Mouse (Mus musculus) forebrain, embryonic 11.5 days (tissue): ENCODE data around the gene Tenm2. TPM values are rescaled to one million over a fixed set of nuclear protein-coding genes. Genes with fewer than 3 reads are reported as not detected.

Experiments
- ATAC-seq: fragments of 200-750 bp; cut with Nextera tagmentation; replicated peaks from 2 replicates; pipeline ENCODE4 v1.8.0; 2017; ENCODE audit warnings: moderate TSS enrichment; ENCODE audit not compliant: low FRiP score
- DNase-seq: peaks from one replicate; pipeline ENCODE4 v3.0.0-alpha.2; 2017; ENCODE audit warnings: low spot score
- H3K27ac ChIP-seq: fragments of 300-500 bp; sonication (generic); 2 replicates; pipeline ENCODE4 v1.5.1; 2014; ENCODE audit warnings: low read depth, low read length
- H3K27me3 ChIP-seq: fragments of 300-500 bp; sonication (generic); 2 replicates; pipeline ENCODE4 v1.6.1; 2014; ENCODE audit warnings: mild to moderate bottlenecking, low read length, mixed read lengths; ENCODE audit not compliant: control insufficient read depth, insufficient read depth
- H3K36me3 ChIP-seq: fragments of 300-500 bp; sonication (generic); 2 replicates; pipeline ENCODE4 v1.6.1; 2014; ENCODE audit warnings: mild to moderate bottlenecking, low read length, moderate library complexity, mixed read lengths; ENCODE audit not compliant: control insufficient read depth, insufficient read depth
- H3K4me1 ChIP-seq: fragments of 300-500 bp; sonication (generic); replicated peaks from 2 replicates; pipeline ENCODE4 v1.6.1; 2014; ENCODE audit warnings: low read length, mixed read lengths; ENCODE audit not compliant: control insufficient read depth, insufficient read depth
- H3K4me2 ChIP-seq: fragments of 300-500 bp; sonication (generic); 2 replicates; pipeline ENCODE4 v1.6.1; 2014; ENCODE audit warnings: low read depth, mild to moderate bottlenecking, low read length, moderate library complexity, mixed read lengths; ENCODE audit not compliant: severe bottlenecking
- H3K4me3 ChIP-seq: fragments of 300-500 bp; sonication (generic); 2 replicates; pipeline ENCODE4 v1.5.1; 2014; ENCODE audit warnings: low read depth, low read length
- H3K9ac ChIP-seq: fragments of 300-500 bp; sonication (generic); 2 replicates; pipeline ENCODE4 v1.6.1; 2014; ENCODE audit warnings: low read length
- H3K9me3 ChIP-seq: fragments of 300-500 bp; sonication (generic); 2 replicates; pipeline ENCODE4 v1.6.1; 2016; ENCODE audit warnings: low read length, mixed read lengths; ENCODE audit not compliant: control insufficient read depth
- WGBS: fragments of 180-500 bp; shearing (Covaris S2); extraction: QIAGEN DNeasy Blood & Tissue Kit; methylation state at CpG from one replicate; pipeline ENCODE4 v1.1.7; 2014; 5-methylcytosine and 5-hydroxymethylcytosine counted together
- polyA plus RNA-seq: library from polyadenylated mRNA; unstranded; fragments of >200 nt; fragmentation: Nextera tagmentation; extraction: Ambion mirVana; gene quantifications from 2 replicates; pipeline ENCODE4 v1.2.1, GENCODE M21; 2014

Tenm2 gene
- polyA plus RNA-seq, 1 experiment from 2014 or later = 3.8 TPM

- ATAC-seq (no peak), DNase-seq (peak; percentile 51)
- H3K4me3 ChIP-seq = no peak overlapping the region
- no peaks in the 10 kb centered on the region for H3K27me3 ChIP-seq
- H3K36me3 ChIP-seq = no peaks in the 10 kb centered on the region
- H3K9me3 ChIP-seq = no peaks in the 10 kb centered on the region
- H3K9ac ChIP-seq = no peak overlapping the region
- H3K4me1 ChIP-seq = no peaks in the 10 kb centered on the region
- 76% methylated on average over 4 of the region's 4 CpGs for WGBS
- H3K4me2 ChIP-seq = no peak overlapping the region
- no peak overlapping the region for H3K27ac ChIP-seq
These were observed 324.4 kb downstream of the Tenm2 start for GRCm38 (mm10) chr11:36911406-36911805.

- ATAC-seq = no peak
- no peaks in the 10 kb centered on the region for H3K27me3 ChIP-seq
- no peak overlapping the region for H3K27ac ChIP-seq
- H3K9ac ChIP-seq = no peak overlapping the region
- no peak overlapping the region for H3K4me3 ChIP-seq
- no peak overlapping the region for H3K4me2 ChIP-seq
- no peaks in the 10 kb centered on the region for H3K4me1 ChIP-seq
- no peaks in the 10 kb centered on the region for H3K9me3 ChIP-seq
- DNase-seq = no peak
- H3K36me3 ChIP-seq = no peaks in the 10 kb centered on the region
- 93% methylated on average over 1 of the region's 1 CpGs for WGBS
These were observed 326.7 kb downstream of the Tenm2 start for GRCm38 (mm10) chr11:36909036-36909435.

GRCm38 (mm10) chr11:36902302-36902701 lies 333.5 kb downstream of the Tenm2 start:
- Histone ChIP-seq H3K27ac (no peak overlapping the region), H3K9ac (no peak overlapping the region), H3K27me3 (no peaks in the 10 kb centered on the region), H3K4me1 (no peaks in the 10 kb centered on the region), H3K9me3 (no peaks in the 10 kb centered on the region; the same call in 1 of the 2 replicates), H3K4me2 (no peak overlapping the region), H3K36me3 (no peaks in the 10 kb centered on the region), H3K4me3 (no peak overlapping the region)
- DNase-seq (peak; percentile 54), ATAC-seq (peak; percentile 63; the same call in 1 of the 2 replicates)
- WGBS = 8% methylated on average over 2 of the region's 2 CpGs

- no peak overlapping the region for H3K4me3 ChIP-seq
- WGBS = 79% methylated on average over 3 of the region's 3 CpGs
- H3K9ac ChIP-seq = no peak overlapping the region
- no peaks in the 10 kb centered on the region for H3K27me3 ChIP-seq
- H3K4me1 ChIP-seq = no peaks in the 10 kb centered on the region; the same call in 1 of the 2 replicates
- DNase-seq (no peak), ATAC-seq (no peak)
- no peaks in the 10 kb centered on the region for H3K36me3 ChIP-seq
- H3K27ac ChIP-seq = no peak overlapping the region
- no peak overlapping the region for H3K4me2 ChIP-seq
- H3K9me3 ChIP-seq = no peaks in the 10 kb centered on the region
These were observed 342.7 kb downstream of the Tenm2 start for GRCm38 (mm10) chr11:36893061-36893460.

GRCm38 (mm10) chr11:36891106-36891505 lies 344.7 kb downstream of the Tenm2 start:
- WGBS = 47% methylated on average over 3 of the region's 3 CpGs
- Histone ChIP-seq H3K4me1 (no peaks in the 10 kb centered on the region; the same call in 1 of the 2 replicates), H3K36me3 (no peaks in the 10 kb centered on the region), H3K27me3 (no peaks in the 10 kb centered on the region), H3K9me3 (no peaks in the 10 kb centered on the region), H3K4me3 (no peak overlapping the region), H3K9ac (no peak overlapping the region), H3K4me2 (no peak overlapping the region), H3K27ac (no peak overlapping the region)
- ATAC-seq (no peak), DNase-seq (no peak)

GRCm38 (mm10) chr11:36887490-36887889 lies 348.3 kb downstream of the Tenm2 start:
- Histone ChIP-seq H3K4me2 (no peak overlapping the region), H3K27me3 (no peaks in the 10 kb centered on the region), H3K36me3 (no peaks in the 10 kb centered on the region), H3K27ac (no peak overlapping the region), H3K4me1 (no peaks in the 10 kb centered on the region; the same call in 1 of the 2 replicates), H3K4me3 (no peak overlapping the region), H3K9ac (no peak overlapping the region), H3K9me3 (no peaks in the 10 kb centered on the region)
- DNase-seq (no peak), ATAC-seq (0 out of 2 replicates have a peak, but pooled peaks have one; percentile 36)
- WGBS = 45% methylated on average over 7 of the region's 7 CpGs

GRCm38 (mm10) chr11:36886147-36886546 lies 349.6 kb downstream of the Tenm2 start:
- no peak overlapping the region for H3K27ac ChIP-seq
- WGBS = 81% methylated on average over 3 of the region's 3 CpGs
- no peak overlapping the region for H3K4me2 ChIP-seq
- no peak for DNase-seq
- H3K4me1 ChIP-seq = no peaks in the 10 kb centered on the region; the same call in 1 of the 2 replicates
- no peaks in the 10 kb centered on the region for H3K27me3 ChIP-seq
- no peaks in the 10 kb centered on the region for H3K9me3 ChIP-seq
- no peak overlapping the region for H3K4me3 ChIP-seq
- ATAC-seq = no peak
- H3K9ac ChIP-seq = no peak overlapping the region
- H3K36me3 ChIP-seq = no peaks in the 10 kb centered on the region

- no peak overlapping the region for H3K27ac ChIP-seq
- H3K4me3 ChIP-seq = no peak overlapping the region
- no peaks in the 10 kb centered on the region for H3K4me1 ChIP-seq
- H3K36me3 ChIP-seq = no peaks in the 10 kb centered on the region
- no peak for DNase-seq
- H3K9ac ChIP-seq = no peak overlapping the region
- H3K9me3 ChIP-seq = no peaks in the 10 kb centered on the region
- 70% methylated on average over 4 of the region's 4 CpGs for WGBS
- no peak for ATAC-seq
- H3K27me3 ChIP-seq = no peaks in the 10 kb centered on the region
- H3K4me2 ChIP-seq = no peak overlapping the region
These were observed 362.8 kb downstream of the Tenm2 start for GRCm38 (mm10) chr11:36872961-36873360.

- Histone ChIP-seq H3K9me3 (no peaks in the 10 kb centered on the region), H3K4me3 (no peak overlapping the region), H3K4me2 (no peak overlapping the region), H3K27ac (no peak overlapping the region), H3K4me1 (no peaks in the 10 kb centered on the region), H3K9ac (no peak overlapping the region), H3K36me3 (no peaks in the 10 kb centered on the region), H3K27me3 (no peaks in the 10 kb centered on the region)
- WGBS = 67% methylated on average over 5 of the region's 5 CpGs
- DNase-seq (no peak), ATAC-seq (no peak)
These were observed 365.2 kb downstream of the Tenm2 start for GRCm38 (mm10) chr11:36870548-36870947.
